Mouse (Mus musculus) hematopoietic stem cell, adult 5-6 weeks (primary cell): ENCODE results near the gene Eef1akmt4. TPM values are rescaled to one million over a fixed set of nuclear protein-coding genes. Genes with fewer than 3 reads are reported as not detected.
A peak's percentile ranks its signal among the peaks of the same experiment; 100 is the strongest.
"Not testable (repeated sequence)": the region's sequence is repeated elsewhere in the genome, so short reads cannot be mapped to it uniquely, and the experiment has no call there.

ENCODE experiments used
- ATAC-seq, 2 experiments: fragments of 125-278 bp in 1 of 2; replicated peaks in 1 of 2; 2 replicates each; pipeline ENCODE4 v1.8.0; 2016 to 2017; ENCODE audit warnings: inconsistent platforms in 2 of 2, mild to moderate bottlenecking in 2 of 2, moderate number of reproducible peaks in 2 of 2, low read depth in 1 of 2, moderate TSS enrichment in 1 of 2; ENCODE audit not compliant: low FRiP score in 2 of 2, poor library complexity in 2 of 2, severe bottlenecking in 2 of 2, insufficient read depth in 1 of 2, low TSS enrichment in 1 of 2
- total RNA-seq: library from RNA; stranded (forward); fragments of 172-1452, 232-1000 nt; gene quantifications from 2 replicates; pipeline ENCODE4 v1.2.3, GENCODE M21; 2017

Eef1akmt4 gene
- total RNA-seq, 1 experiment from 2014 or later = 7.0 TPM

- ATAC-seq = peak; percentile 12 to 37; a peak in 1 of 4 replicates
Observed at GRCm38 (mm10) chr16:20621191-20621990, 10.0 kb downstream of the Eef1akmt4 start, which contains the start of gene Camk2n2. Gene Camk2n2 (minus strand): TSS chr16:20621287.

DNA sequence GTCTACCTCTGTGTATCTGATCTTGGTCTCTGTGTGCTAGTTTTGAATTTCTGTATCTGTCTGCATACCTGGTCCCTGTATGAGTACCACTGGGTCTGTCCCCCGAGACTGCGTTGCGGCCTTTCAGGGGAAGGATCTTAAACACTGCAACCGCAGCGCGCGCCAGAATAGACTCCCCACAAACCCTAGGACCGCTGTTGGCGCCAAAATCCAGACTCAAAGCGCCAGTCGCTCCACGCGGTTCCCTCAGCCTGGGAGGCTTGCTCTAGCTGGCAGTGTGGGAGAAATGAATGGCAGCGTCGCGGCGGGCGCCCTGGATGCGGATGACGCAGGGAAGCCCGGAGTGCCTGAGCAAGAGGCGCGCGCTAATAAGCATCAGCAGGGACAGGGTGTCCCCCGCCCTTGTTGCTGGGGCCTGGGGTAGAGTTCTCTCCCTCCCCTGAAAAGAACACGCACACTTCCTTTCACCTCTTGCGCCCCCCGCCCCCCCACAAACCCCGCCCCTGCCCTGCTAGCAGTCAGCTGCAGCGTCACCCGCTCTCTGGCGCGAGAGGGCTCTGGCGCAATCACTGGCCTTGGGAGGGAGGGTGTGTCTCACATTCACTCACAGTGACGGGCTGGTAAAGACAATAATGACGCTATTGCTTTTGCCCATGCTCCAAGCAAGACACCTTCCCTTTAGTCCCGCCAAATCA is 10.7 kb downstream of the Eef1akmt4 start:
- ATAC-seq = peak; percentile 51 to 58

DNA sequence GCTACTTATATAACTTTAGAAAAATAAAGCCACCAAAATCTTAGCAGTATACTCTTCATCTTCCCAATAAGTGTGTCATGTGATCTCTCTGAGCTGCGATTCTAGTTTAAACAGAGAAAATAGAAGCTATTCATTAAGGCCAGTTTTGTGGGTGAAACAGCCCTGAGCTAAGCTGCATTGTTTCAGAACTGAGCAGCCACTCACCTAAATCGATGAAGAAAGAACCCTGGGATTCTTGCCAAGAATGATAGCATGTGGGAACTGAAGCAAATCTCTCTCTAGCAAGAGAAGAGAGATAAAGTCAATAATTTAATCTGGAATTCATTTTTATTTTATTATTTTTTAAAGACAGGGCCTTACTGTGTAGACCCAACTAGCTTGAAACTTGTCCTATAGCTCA is 11.8 kb downstream of the Eef1akmt4 start:
- ATAC-seq = no peak

DNA sequence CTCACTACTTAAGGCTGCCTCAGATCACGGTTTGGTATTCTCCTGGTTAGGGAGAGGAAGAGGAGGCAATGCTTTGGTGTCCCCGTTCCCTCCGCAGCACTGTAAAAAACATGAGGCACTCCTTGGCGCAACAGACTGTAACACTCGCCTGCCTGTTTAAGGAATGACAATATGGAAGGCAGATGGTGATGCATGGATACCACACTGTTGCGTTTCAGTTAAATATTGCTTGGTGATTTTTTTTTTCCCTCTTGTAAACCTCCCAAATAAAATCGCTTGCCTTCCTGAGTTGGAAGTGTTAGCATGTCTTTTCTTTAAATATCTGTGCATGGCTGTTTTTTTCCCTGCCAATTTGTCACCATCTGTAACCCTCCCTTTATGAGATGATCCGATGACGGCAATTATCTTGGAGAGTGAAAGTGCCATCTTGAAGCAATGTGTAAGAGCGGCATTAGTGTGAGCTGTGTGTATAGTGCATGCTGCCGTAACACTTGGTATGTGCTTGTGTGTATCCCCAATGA is 17.5 kb downstream of the Eef1akmt4 start:
- ATAC-seq = no peak

DNA sequence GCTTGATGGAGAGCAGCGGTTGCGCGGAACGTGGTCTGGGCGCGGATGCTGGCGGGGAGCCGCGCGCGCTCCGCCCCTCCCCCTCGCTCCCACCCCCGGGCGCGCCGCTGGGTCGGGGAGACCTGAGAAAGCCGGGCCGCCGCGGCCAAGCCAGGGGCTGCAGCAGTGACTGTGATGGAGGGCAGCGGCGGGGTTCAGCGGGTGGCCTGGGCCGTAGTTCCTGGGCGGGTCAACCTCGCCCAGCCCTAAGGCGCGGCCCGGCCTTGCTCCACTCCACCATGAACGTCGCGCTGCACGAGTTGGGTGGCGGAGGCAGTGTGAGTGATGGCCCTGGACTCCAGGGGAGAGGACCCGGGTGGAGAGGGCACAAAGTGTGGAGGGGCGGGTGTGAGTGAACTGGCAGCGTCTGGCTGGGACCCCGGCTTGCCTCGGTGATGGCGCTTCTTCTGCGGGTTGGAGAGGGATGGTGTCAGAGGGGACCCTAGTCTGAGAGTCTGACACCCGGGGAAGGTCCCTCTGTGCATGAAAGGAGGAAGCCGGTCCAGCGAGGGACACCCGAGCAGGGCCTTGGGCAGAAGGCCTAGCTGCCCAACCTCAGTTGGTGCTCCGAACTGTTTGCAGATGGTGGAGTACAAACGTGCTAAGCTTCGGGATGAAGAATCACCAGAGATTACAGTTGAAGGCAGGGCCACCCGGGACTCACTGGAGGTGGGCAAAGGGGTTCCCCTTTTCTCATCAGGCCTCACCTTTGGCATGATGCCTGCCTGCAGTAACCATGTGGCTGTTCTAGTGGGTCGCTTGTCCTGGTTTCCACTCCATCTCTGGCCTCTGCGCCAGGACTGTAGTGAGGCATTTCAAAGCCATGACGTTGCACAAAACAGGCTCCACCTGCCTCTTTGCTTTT is 18.6 kb downstream of the Eef1akmt4 start, which contains the start of gene Ece2:
Ece2 (plus strand) TSS at position 98 of the 904 bp plus-strand sequence.
- ATAC-seq = peak; percentile 7 to 48; a peak in 2 of 4 replicates

DNA sequence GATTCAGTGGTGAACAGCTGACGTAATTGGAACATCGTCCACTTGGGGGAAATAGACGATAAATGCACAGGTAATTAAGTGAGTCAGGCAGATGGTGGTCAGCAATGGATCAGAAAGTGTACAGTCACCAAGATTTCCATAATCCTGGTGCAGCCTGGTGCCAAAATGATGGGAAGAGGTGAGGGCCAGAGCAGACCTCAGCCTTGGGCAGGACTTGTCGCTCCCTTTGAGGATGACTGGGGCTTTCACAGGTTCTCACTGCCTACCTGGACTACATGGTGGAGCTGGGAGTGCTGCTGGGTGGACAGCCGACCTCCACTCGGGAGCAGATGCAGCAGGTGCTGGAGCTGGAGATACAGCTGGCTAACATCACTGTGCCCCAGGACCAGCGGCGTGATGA is 26.0 kb downstream of the Eef1akmt4 start:
- ATAC-seq = no peak

GRCm38 (mm10) chr16:20638367-20638766 is 27.0 kb downstream of the Eef1akmt4 start:
- ATAC-seq = no peak

GRCm38 (mm10) chr16:20642161-20642560 is 30.8 kb downstream of the Eef1akmt4 start:
- peak; percentile 70 to 72; a peak in 3 of 4 replicates for ATAC-seq

DNA sequence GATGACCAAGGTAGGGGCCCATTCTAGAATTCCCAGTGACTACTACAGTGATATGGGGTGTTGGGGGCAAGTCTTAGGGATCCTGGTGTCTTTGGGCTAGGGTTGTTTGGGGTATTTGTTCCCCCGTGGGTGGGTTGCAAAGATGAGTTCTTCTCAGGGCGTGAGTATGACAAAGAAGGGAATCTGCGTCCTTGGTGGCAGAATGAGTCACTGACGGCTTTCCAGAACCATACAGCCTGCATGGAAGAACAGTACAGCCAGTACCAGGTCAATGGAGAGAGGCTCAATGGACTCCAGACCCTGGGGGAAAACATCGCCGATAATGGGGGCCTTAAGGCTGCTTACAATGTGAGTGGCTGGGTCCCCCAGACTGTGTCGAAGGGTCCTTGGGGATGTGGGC is 32.5 kb downstream of the Eef1akmt4 start:
- no peak for ATAC-seq

DNA sequence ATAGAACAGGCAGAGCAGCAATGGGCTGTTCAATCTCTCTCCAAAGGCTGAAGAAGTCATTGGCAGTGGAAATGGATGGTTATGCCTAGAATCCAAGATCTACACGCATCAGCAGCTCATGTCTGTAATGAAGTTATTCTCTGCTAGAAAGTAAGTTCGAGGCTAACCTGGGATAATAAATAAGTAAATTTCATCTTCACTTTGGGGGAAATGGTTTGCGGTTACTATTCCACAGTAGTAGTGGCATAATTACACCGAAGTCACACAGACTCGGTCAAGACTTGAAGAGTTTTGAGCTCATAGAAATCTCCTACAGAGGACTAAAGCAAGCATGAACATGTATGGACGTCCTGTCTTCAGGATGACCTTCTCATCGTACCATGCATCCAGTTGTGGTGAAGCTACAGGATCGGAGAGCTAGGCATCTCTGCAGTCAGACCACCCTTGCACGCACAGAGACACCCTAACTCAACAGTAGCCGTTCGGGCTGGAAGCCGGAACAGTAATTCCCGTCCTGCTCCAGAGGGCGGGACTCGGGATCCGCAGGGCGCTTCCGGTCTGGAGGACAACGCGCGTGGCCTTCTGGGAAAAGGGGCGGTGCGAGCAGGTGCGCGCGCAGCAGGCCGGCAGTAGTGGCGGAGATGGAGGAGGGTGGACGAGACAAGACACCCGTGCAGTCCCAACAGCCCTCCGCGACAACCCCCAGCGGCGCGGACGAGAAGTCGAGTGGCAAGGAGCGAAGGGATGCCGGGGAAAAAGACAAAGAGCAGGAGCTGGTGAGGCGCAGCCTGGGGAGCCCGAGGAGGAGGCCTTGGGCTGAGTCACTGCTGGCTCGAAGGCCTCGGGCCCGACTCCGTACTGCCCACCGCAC is 39.9 kb downstream of the Eef1akmt4 start, which contains the start of gene Psmd2:
Psmd2 (plus strand) TSS at position 577 of the 871 bp plus-strand sequence.
- ATAC-seq = peak; percentile 80 to 98

DNA sequence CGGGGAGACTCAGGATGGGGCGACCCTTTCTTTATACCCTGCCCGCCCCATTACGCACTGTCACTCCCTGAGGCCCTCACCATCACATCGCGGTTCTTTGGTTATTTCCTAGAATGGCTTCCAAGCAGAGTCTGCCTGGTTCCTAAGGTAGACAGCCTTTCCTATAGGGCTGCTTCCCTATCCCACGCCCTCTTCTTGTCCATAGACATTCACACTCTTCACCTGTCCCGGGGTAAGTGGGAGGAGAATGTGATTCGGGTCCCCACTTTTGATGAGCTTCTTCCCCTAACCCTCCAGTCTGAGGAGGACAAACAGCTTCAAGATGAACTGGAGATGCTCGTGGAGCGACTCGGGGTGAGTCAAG is 40.5 kb downstream of the Eef1akmt4 start:
- no peak for ATAC-seq

GRCm38 (mm10) chr16:20653315-20653714 is 41.9 kb downstream of the Eef1akmt4 start:
- no peak for ATAC-seq

DNA sequence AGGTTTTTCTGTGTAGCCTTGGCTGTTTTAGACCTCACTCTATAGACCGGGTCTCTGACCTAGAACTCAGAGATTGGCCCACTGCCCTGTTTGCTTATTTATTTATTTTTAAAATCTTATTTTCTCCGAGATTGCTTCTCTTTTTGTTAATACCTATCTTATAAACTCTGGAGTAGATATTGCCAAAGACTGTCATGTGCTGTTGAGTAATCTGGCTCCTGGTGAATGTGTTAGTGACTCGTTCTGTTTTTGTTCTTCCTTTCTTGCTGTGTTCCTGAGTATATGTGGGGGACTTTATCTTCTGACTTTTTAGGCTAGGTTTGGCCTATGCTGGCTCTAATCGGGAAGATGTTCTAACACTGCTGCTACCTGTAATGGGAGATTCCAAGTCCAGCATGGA is 46.3 kb downstream of the Eef1akmt4 start:
- no peak for ATAC-seq

DNA sequence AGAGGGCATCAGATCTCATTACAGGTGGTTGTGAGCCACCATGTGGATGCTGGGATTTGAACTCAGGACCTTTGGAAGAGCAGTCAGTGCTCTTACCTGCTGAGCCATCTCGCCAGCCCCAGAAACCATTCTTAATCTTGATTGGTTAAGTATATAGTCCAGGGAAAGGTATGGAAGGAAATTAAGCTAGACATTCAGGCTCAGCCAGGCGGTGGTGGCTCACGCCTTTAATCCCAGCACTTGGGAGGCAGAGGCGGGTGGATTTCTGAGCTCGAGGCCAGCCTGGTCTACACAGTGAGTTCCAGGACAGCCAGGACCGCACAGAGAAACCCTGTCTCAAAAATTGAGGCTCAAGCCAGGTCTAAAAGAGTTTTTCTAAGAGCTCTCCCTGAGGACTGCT is 56.6 kb downstream of the Eef1akmt4 start, which contains the start of gene Eif4g1:
Eif4g1 (plus strand) TSS at position 301 of the 400 bp plus-strand sequence.
- not testable (repeated sequence) for ATAC-seq
